9 mouse cellular contexts compared by ENCODE assay signal in the genomic region with DNA sequence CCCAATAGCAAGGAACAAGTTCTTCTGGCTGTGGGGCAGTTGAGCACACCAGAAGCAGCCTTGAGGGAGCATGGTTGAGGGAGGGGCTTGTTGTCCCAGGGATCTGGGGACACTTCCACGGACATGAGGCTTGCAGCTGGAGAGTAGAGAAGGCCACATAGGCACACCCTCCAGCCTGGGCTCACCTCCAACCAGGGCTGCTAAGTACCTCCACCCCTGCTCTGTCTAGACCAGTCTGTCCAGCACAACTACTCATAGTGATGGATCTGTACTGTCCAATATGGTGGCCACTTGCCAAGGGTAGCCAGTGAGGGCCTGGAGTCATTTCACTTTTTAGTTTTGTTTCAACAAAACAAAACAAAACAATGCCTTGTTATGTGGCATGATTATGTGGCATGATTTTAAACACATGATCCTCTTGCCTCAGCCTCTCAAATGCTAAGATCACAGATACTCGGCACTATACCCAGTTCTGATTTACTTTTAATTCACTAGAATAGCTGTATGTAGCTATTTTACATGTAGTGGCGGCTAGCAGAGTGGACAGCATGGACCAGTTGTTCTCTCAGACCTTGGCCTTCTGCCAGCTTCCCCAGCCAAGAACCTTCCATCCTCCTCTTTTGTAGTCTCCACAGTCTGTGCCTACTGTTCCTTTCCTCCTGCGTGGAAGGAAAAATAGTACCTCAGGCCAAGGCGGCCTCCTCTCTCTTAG. TPM values are rescaled to one million over a fixed set of nuclear protein-coding genes. Genes with fewer than 3 reads are reported as not detected.
DNase-seq lines count a peak whose midpoint lies in the region; ATAC-seq and TF ChIP-seq lines count a peak whose summit lies in the region.
"Had no signal": no experiment of that assay in that cellular context is flagged by ENCODE, and none has a peak within 500 bp of the region (broad histone marks: within the 10 kb centered on the region; RNA-seq: fewer than 3 reads in every experiment).

No protein-coding gene starts in this region.

- no peak for TF ChIP-seq POLR2A in heart, adult 2 months (IDR thresholded peaks at IDR 0.05; ENCODE audit: insufficient read depth, low read depth, low read length)

- no peaks in the 10 kb centered on the region for H3K9me3 ChIP-seq in heart, embryonic 10.5 days
- H3K9me3 ChIP-seq: midbrain, embryonic 12.5 days had no signal

- TF ChIP-seq CTCF in heart, adult 2 months (IDR thresholded peaks at IDR 0.05): no peak

- no peak overlapping the region for H3K9ac ChIP-seq in heart, adult 2 months (ENCODE audit: low read depth, low read length)
- H3K9ac ChIP-seq: midbrain, embryonic 12.5 days had no signal

- H3K36me3 ChIP-seq in heart, adult 2 months (ENCODE audit: control insufficient read depth, insufficient read depth, low read length): no peaks in the 10 kb centered on the region
- no peaks in the 10 kb centered on the region for H3K36me3 ChIP-seq in heart, embryonic 10.5 days
- H3K36me3 ChIP-seq: midbrain, embryonic 12.5 days had no signal

- WGBS in heart, adult 2 months: 53% methylated on average over 5 of the region's 5 CpGs
- 74% methylated on average over 5 of the region's 5 CpGs for WGBS in heart, embryonic 10.5 days

- 0 out of 2 replicates have a peak, but pooled peaks have one; percentile 14 for TF ChIP-seq EP300 in heart, adult 2 months (IDR thresholded peaks at IDR 0.05; ENCODE audit: insufficient read depth, low read depth, low read length)

- no peak overlapping the region; the same call in 1 of the 2 replicates for H3K27ac ChIP-seq in heart, adult 2 months
- H3K27ac ChIP-seq in heart, embryonic 10.5 days: no peak overlapping the region
- H3K27ac ChIP-seq: midbrain, embryonic 12.5 days had no signal

- H3K27me3 ChIP-seq in heart, adult 2 months (ENCODE audit: control insufficient read depth, insufficient read depth, low read length): no peaks in the 10 kb centered on the region
- peaks cover 83% of the 10 kb centered on the region for H3K27me3 ChIP-seq in heart, embryonic 10.5 days (ENCODE audit: insufficient read depth, poor library complexity, severe bottlenecking)

- intact Hi-C loops in heart, adult 2 months (cut with DNase I): no loop called here
- intact Hi-C loops in gastrocnemius, postnatal 36 days (cut with DNase I): no loop called here

- peak; percentile 61 to 74 for DNase-seq in heart, adult 2 months
- DNase-seq in heart, embryonic 10.5 days (ENCODE audit: low spot score): no peak
- peak; percentile 50 for DNase-seq in right cerebral cortex, adult 18-20 months
- DNase-seq in right cerebral cortex, postnatal 14 days: no peak
- peak; percentile 60 to 69 for DNase-seq in gastrocnemius, postnatal 36 days
- DNase-seq in skeletal muscle tissue, adult 2 months (ENCODE audit: low read depth, low spot score): peak; percentile 78

- H3K4me3 ChIP-seq in heart, adult 2 months: no peak overlapping the region
- H3K4me3 ChIP-seq in heart, embryonic 10.5 days: no peak overlapping the region
- H3K4me3 ChIP-seq: midbrain, embryonic 12.5 days had no signal

- no peaks in the 10 kb centered on the region for H3K79me2 ChIP-seq in heart, adult 2 months (replicated peaks; ENCODE audit: control insufficient read depth, insufficient read depth, low read length)

- H3K4me1 ChIP-seq in heart, adult 2 months (ENCODE audit: control insufficient read depth, insufficient read depth, low read length): peaks cover 10% of the 10 kb centered on the region
- H3K4me1 ChIP-seq in heart, embryonic 10.5 days: peaks cover 25% of the 10 kb centered on the region

- ATAC-seq in CD4-positive, CD25-positive, alpha-beta regulatory T cell, adult 4 months: no peak
- ATAC-seq in erythroid progenitor cell, adult 5-6 weeks (replicated peaks; ENCODE audit: low FRiP score, poor library complexity, severe bottlenecking): no peak

RNA-seq across cellular contexts. Expression of a gene that starts 3.3 kb away (rescaled TPM):
- total RNA-seq in heart, adult 2 months (2021): 1 to 10 TPM in 1 of 2 experiments, under 1 TPM in 1; 0.63 to 1.2 TPM
- polyA plus RNA-seq in heart, adult 2 months (2012; rRNA removed): 1.7 and 1.8 TPM in 2 replicates
- 2.2 and 3.4 TPM in 2 replicates for polyA plus RNA-seq in heart, embryonic 10.5 days (2016; fragmentation: Nextera tagmentation; extraction: Ambion mirVana)
- total RNA-seq in gastrocnemius, postnatal 36 days (2021): 1 to 10 TPM in 1 of 2 experiments, under 1 TPM in 1; 0.71 to 1.2 TPM
- polyA plus RNA-seq in CD4-positive, CD25-positive, alpha-beta regulatory T cell, adult 4 months (2017; shearing (Covaris generic)): 1 to 10 TPM; 2.3 to 5.8 TPM
- total RNA-seq in erythroid progenitor cell, adult 5-6 weeks (2015; ENCODE audit: low replicate concordance): not detected in 2 replicates
- 0.26 and 0.76 TPM in 2 replicates for total RNA-seq in erythroid progenitor cell, adult 5-6 weeks (2017; ENCODE audit: low replicate concordance)

RNA-seq across cellular contexts. Expression of a gene that starts 16.6 kb away (rescaled TPM):
- under 1 TPM; 0.21 to 0.86 TPM for total RNA-seq in heart, adult 2 months (2021)
- polyA plus RNA-seq in heart, adult 2 months (2012; rRNA removed): 0.76 and 0.91 TPM in 2 replicates
- polyA plus RNA-seq in heart, embryonic 10.5 days (2016; fragmentation: Nextera tagmentation; extraction: Ambion mirVana): 2.6 and 4.8 TPM in 2 replicates
- total RNA-seq in gastrocnemius, postnatal 36 days (2021): under 1 TPM; 0.20 to 0.32 TPM
- under 1 TPM in 1 of 2 experiments, not detected in 1; 0.39 TPM for polyA plus RNA-seq in CD4-positive, CD25-positive, alpha-beta regulatory T cell, adult 4 months (2017; shearing (Covaris generic))
- 1.1 and 3.4 TPM in 2 replicates for total RNA-seq in erythroid progenitor cell, adult 5-6 weeks (2015; ENCODE audit: low replicate concordance)
- total RNA-seq in erythroid progenitor cell, adult 5-6 weeks (2017; ENCODE audit: low replicate concordance): 0.45 and 0.51 TPM in 2 replicates

RNA-seq across cellular contexts. Expression of a gene that starts 32.0 kb away (rescaled TPM):
- 1 to 10 TPM; 5.6 to 5.7 TPM for total RNA-seq in heart, adult 2 months (2021)
- 2.0 and 4.2 TPM in 2 replicates for polyA plus RNA-seq in heart, adult 2 months (2012; rRNA removed)
- 11.2 and 11.6 TPM in 2 replicates for polyA plus RNA-seq in heart, embryonic 10.5 days (2016; fragmentation: Nextera tagmentation; extraction: Ambion mirVana)
- 1 to 10 TPM; 2.6 to 2.9 TPM for total RNA-seq in gastrocnemius, postnatal 36 days (2021)
- 10 to 100 TPM; 17.1 to 21.5 TPM for polyA plus RNA-seq in CD4-positive, CD25-positive, alpha-beta regulatory T cell, adult 4 months (2017; shearing (Covaris generic))
- 10.9 and 11.9 TPM in 2 replicates for total RNA-seq in erythroid progenitor cell, adult 5-6 weeks (2015; ENCODE audit: low replicate concordance)
- total RNA-seq in erythroid progenitor cell, adult 5-6 weeks (2017; ENCODE audit: low replicate concordance): 17.4 and 18.9 TPM in 2 replicates

RNA-seq across cellular contexts. Expression of a gene that starts 54.6 kb away (rescaled TPM):
- 10 to 100 TPM; 10.9 to 14.5 TPM for total RNA-seq in heart, adult 2 months (2021)
- polyA plus RNA-seq in heart, adult 2 months (2012; rRNA removed): 15.9 and 17.3 TPM in 2 replicates
- 3.4 and 4.1 TPM in 2 replicates for polyA plus RNA-seq in heart, embryonic 10.5 days (2016; fragmentation: Nextera tagmentation; extraction: Ambion mirVana)
- total RNA-seq in gastrocnemius, postnatal 36 days (2021): 1 to 10 TPM; 6.4 to 7.6 TPM
- 10 to 100 TPM; 57.5 to 89.4 TPM for polyA plus RNA-seq in CD4-positive, CD25-positive, alpha-beta regulatory T cell, adult 4 months (2017; shearing (Covaris generic))
- 19.8 and 20.5 TPM in 2 replicates for total RNA-seq in erythroid progenitor cell, adult 5-6 weeks (2015; ENCODE audit: low replicate concordance)
- 11.1 and 15.1 TPM in 2 replicates for total RNA-seq in erythroid progenitor cell, adult 5-6 weeks (2017; ENCODE audit: low replicate concordance)

Comparison
In these comparisons a context has a peak if more than half of its experiments do, and no peak if none do; other contexts are left out.
1. DNase-seq: peak in heart, adult 2 months (2 of 2), right cerebral cortex, adult 18-20 months (single experiment), gastrocnemius, postnatal 36 days (2 of 2) and skeletal muscle tissue, adult 2 months (single experiment); none in heart, embryonic 10.5 days (single experiment) and right cerebral cortex, postnatal 14 days (single experiment).